In the genomic region with DNA sequence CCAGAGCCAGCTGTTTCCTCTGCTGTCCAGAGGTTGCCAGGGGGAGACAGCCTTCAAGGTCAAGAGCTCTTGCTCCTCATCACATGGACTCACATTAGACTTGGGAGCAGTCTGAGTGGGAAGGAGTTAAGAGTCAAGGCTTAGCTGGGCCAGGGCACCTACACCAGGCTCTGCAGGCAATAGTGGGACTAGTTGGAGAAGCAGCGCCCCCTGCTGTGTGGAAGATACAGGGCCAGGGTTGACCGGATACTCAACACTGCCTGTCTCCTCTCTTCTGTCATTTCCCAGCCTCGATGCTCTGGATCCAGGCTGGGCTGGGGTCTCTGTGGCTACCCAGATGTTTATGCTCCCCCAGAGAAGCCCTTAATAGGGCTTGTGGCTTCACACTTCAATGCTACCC, we compare ENCODE assay signal across 8 mouse cellular contexts. TPM values are rescaled to one million over a fixed set of nuclear protein-coding genes. Genes with fewer than 3 reads are reported as not detected.
DNase-seq lines count a peak whose midpoint lies in the region; ATAC-seq lines count a peak whose summit lies in the region.

No protein-coding gene starts in this region.

- DNase-seq in cerebellum, adult 8-10 months = peak; percentile 26
- no peak for DNase-seq in cerebellum, adult 9-11 months
- peak; percentile 54 for DNase-seq in ovary, postnatal 14 days (ENCODE audit: low spot score)
- DNase-seq in ovary, adult 18-20 months (ENCODE audit: low spot score) = no peak
- DNase-seq in kidney, postnatal 4 days = peak; percentile 80 to 84
- DNase-seq in lung, postnatal 14 days = peak; percentile 73

- ATAC-seq in common myeloid progenitor, adult 5-6 weeks (replicated peaks; ENCODE audit: low read depth, poor library complexity, severe bottlenecking) = peak; percentile 46
- no peak for ATAC-seq in monocyte, adult 5-6 weeks (replicated peaks; ENCODE audit: insufficient number of reproducible peaks, low FRiP score, low TSS enrichment, poor library complexity, severe bottlenecking)

RNA-seq across cellular contexts. Expression of a gene that starts 3.6 kb away (rescaled TPM):
- total RNA-seq in common myeloid progenitor, adult 5-6 weeks (2017) = 0.05 TPM in 1 of 2 replicates, not detected in the other
- 0.10 to 2.3 TPM in 2 of 3 replicates, not detected in the other for total RNA-seq in monocyte, adult 5-6 weeks (2017)

RNA-seq across cellular contexts. Expression of a gene that starts 40.2 kb away (rescaled TPM):
- total RNA-seq in common myeloid progenitor, adult 5-6 weeks (2017) = 113 and 118 TPM in 2 replicates
- total RNA-seq in monocyte, adult 5-6 weeks (2017) = 31.8 to 42.7 TPM (median 41.9 TPM) in 3 replicates

RNA-seq across cellular contexts. Expression of a gene that starts 40.4 kb away (rescaled TPM):
- total RNA-seq in common myeloid progenitor, adult 5-6 weeks (2017) = 171 and 202 TPM in 2 replicates
- total RNA-seq in monocyte, adult 5-6 weeks (2017) = 129 to 133 TPM (median 132 TPM) in 3 replicates

Comparison
In these comparisons a context has a peak if more than half of its experiments do, and no peak if none do; other contexts are left out.
1. DNase-seq: peak in cerebellum, adult 8-10 months (single experiment), ovary, postnatal 14 days (single experiment), kidney, postnatal 4 days (2 of 2) and lung, postnatal 14 days (single experiment); none in cerebellum, adult 9-11 months (single experiment) and ovary, adult 18-20 months (single experiment).